Mouse (Mus musculus) brain, embryonic 14.5 days (tissue): ENCODE measurements at regions not wholly inside any gene's neighbourhood (a gene's known extent, or its start where the extent isn't known, plus 50 kb on each side); places are given as distances from the start of the nearest gene placed in this dataset.

Source experiments
- DNase-seq: peaks from one replicate; pipeline ENCODE4 v3.0.0-alpha.2; 2011; ENCODE audit warnings: low read depth
- CTCF ChIP-seq: fragments of 200-500 bp; IDR thresholded peaks from 2 replicates; pipeline ENCODE4 v1.5.1; 2012; ENCODE audit warnings: inconsistent platforms, mild to moderate bottlenecking, moderate library complexity, borderline replicate concordance; ENCODE audit not compliant: insufficient read depth, insufficient read length; ENCODE audit errors: extremely low read depth
- POLR2A ChIP-seq: fragments of 200-500 bp; IDR thresholded peaks from 2 replicates; pipeline ENCODE4 v1.6.1; 2012; ENCODE audit warnings: mild to moderate bottlenecking, inconsistent platforms, borderline replicate concordance; ENCODE audit not compliant: poor library complexity, insufficient read depth, insufficient read length, severe bottlenecking; ENCODE audit errors: extremely low read depth

DNA sequence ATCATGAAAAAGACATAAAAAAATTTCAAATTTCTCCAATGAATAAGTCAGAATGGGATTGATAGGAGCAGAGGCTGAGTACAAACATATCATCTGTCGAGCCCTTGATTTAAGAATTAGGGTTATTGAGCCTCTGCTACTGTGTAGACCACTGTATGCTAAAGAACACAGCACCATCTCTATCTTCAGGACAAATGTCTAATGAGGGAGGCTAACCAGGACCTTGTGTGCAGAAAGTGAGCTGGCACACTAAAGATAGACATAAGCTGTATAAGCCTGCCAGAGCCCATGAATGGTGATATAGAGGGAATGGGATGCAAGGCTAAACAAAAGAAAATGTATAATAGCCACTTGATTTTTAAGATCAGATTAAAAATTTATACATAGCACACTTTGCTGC, 502.2 kb upstream of the Luzp2 start:
- DNase-seq = peak; percentile 32
- no peak for TF ChIP-seq POLR2A
- TF ChIP-seq CTCF = no peak

DNA sequence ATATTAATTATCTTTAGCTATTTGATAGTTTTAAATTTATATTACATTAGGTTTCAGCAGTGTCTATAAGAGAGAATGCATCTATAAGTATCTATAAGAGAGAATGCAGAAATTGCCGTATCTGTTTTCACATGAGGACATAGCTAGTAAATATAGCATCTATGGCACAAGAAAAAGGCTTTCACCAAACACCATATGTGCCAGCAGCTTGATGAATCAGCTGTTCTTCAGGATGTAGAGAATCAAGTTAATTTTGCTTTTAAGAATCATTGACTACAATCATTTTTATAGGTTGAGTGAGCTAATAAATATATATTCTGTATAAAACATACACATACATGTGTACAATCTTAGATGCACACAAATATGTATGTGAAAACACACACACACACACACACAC, 500.4 kb upstream of the Luzp2 start:
- peak; percentile 59 for DNase-seq

DNA sequence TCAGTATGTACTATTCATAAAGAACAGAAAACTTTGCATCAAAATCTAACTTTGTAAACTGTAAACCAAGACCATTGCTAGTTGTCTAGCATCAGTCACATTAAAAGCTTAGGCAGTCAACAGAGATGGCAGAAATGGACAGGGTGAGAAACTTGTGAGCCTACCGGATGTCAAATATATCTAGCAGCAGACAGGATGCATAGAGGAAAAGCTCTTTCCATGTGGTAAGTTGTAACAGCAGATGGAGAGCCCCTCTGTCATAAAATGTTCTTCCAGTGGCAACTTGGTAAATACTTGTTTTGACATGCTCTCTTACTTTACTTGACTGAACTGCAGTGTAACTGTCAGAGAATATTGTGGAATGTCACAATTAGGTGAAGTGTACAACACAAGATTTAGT, 494.8 kb upstream of the Luzp2 start:
- TF ChIP-seq POLR2A (no peak), CTCF (no peak)
- peak; percentile 72 for DNase-seq

More for the DNA sequence above, 500.4 kb upstream of the Luzp2 start:
- no peak for TF ChIP-seq POLR2A
- no peak for TF ChIP-seq CTCF
